Mouse (Mus musculus): ENCODE measurements around the gene Sbno2.

GRCm38 (mm10) chr10:80094085-80094484, 11.3 kb downstream of the Sbno2 start:
- TF ChIP-seq POLR2A (IDR thresholded peaks at IDR 0.05; ENCODE audit: borderline replicate concordance, insufficient read depth, low read length) (no peak), CTCF (IDR thresholded peaks at IDR 0.05; ENCODE audit: borderline replicate concordance, insufficient read depth, low read depth, low read length) (no peak)
